Mouse (Mus musculus) liver, adult 2 months (tissue): ENCODE data around the gene Phf21a. TPM values are rescaled to one million over a fixed set of nuclear protein-coding genes. Genes with fewer than 3 reads are reported as not detected.

Experiments used
- DNase-seq: peaks from one replicate; pipeline ENCODE4 v3.0.0-alpha.2; 2011; ENCODE audit warnings: low read depth, low spot score; ENCODE audit errors: extremely low read depth
- H3K27ac ChIP-seq: fragments of 200-500 bp; replicated peaks from 2 replicates; pipeline ENCODE4 v1.5.1; 2012; ENCODE audit warnings: low read depth, mild to moderate bottlenecking, control low read depth, inconsistent platforms, low read length; ENCODE audit not compliant: insufficient read depth
- H3K27me3 ChIP-seq: fragments of 200-500 bp; 2 replicates; pipeline ENCODE4 v1.6.1; 2012; ENCODE audit warnings: mild to moderate bottlenecking, moderate library complexity, low read length, inconsistent platforms; ENCODE audit not compliant: control insufficient read depth, insufficient read depth
- H3K36me3 ChIP-seq: fragments of 200-500 bp; 2 replicates; pipeline ENCODE4 v1.6.1; 2012; ENCODE audit warnings: low read length, inconsistent platforms; ENCODE audit not compliant: control insufficient read depth, insufficient read depth
- H3K4me1 ChIP-seq: fragments of 200-500 bp; 2 replicates; pipeline ENCODE4 v1.6.1; 2011; ENCODE audit warnings: low read length; ENCODE audit not compliant: control insufficient read depth, insufficient read depth
- H3K4me3 ChIP-seq: fragments of 200-500 bp; 2 replicates; pipeline ENCODE4 v1.5.1; 2011; ENCODE audit warnings: low read depth, mild to moderate bottlenecking, control low read depth, low read length, moderate library complexity; ENCODE audit not compliant: insufficient read depth
- H3K79me2 ChIP-seq: fragments of 200-500 bp; 2 replicates; pipeline ENCODE4 v1.6.1; 2012; ENCODE audit warnings: inconsistent platforms, mild to moderate bottlenecking, low read length, moderate library complexity; ENCODE audit not compliant: control insufficient read depth, insufficient read depth
- H3K9ac ChIP-seq: fragments of 200-500 bp; 2 replicates; pipeline ENCODE4 v1.6.1; 2012; ENCODE audit warnings: low read depth, mild to moderate bottlenecking, control low read depth, inconsistent platforms, low read length
- CTCF ChIP-seq: fragments of 200-500 bp; IDR thresholded peaks from 2 replicates; pipeline ENCODE4 v1.5.1; 2011; ENCODE audit warnings: low read depth, low read length, control low read depth
- POLR2A ChIP-seq: fragments of 200-500 bp; IDR thresholded peaks from 2 replicates; pipeline ENCODE4 v1.6.1; 2011; ENCODE audit warnings: low read length, control low read depth; ENCODE audit not compliant: insufficient read depth; ENCODE audit errors: extremely low read depth
- WGBS: fragments of 180-500 bp; shearing (Covaris S2); methylation state at CpG from one replicate; pipeline ENCODE4 v1.1.7; 2018; 5-methylcytosine and 5-hydroxymethylcytosine counted together
- polyA plus RNA-seq: library from polyadenylated mRNA; depleted of rRNA; stranded (reverse); fragments of >200 nt; gene quantifications from 2 replicates; pipeline ENCODE4 v1.2.3, GENCODE M21; 2012
- total RNA-seq: library from RNA; depleted of rRNA; stranded (reverse); fragments of >200 nt; gene quantifications from 2 replicates; pipeline ENCODE4 v1.2.3, GENCODE M21; 2014

The Phf21a gene
- total and polyA plus RNA-seq, 2 experiments = 11.4 to 14.5 TPM

DNA sequence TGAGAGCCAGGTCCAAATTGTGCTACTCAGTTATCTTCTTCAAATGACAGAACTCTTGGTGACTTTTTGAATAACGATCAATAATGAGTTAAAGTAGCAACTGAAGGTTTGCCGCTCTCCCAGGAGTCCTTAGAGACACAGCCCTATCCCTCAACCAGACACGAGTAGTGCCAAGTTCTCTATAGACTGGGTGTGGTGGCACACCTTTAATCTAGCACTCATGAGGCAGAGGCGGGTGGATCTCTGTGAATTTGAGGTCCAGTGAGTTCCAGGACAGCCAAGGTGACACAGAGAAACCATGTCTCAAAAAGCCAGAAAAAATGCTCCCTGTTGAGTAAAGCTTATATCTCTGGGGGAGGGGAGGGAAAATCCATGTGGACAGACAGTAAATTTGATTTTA is 234.7 kb downstream of the Phf21a start:
- H3K27ac ChIP-seq = no peak overlapping the region
- DNase-seq = no peak
- peaks cover 19% of the 10 kb centered on the region for H3K36me3 ChIP-seq
- WGBS = 92% methylated on average over 4 of the region's 4 CpGs
- H3K79me2 ChIP-seq = no peaks in the 10 kb centered on the region; the same call in 1 of the 2 replicates
- no peak overlapping the region for H3K4me3 ChIP-seq
- H3K4me1 ChIP-seq = no peaks in the 10 kb centered on the region
- no peaks in the 10 kb centered on the region for H3K27me3 ChIP-seq
- no peak overlapping the region for H3K9ac ChIP-seq
- TF ChIP-seq POLR2A (no peak), CTCF (no peak)

DNA sequence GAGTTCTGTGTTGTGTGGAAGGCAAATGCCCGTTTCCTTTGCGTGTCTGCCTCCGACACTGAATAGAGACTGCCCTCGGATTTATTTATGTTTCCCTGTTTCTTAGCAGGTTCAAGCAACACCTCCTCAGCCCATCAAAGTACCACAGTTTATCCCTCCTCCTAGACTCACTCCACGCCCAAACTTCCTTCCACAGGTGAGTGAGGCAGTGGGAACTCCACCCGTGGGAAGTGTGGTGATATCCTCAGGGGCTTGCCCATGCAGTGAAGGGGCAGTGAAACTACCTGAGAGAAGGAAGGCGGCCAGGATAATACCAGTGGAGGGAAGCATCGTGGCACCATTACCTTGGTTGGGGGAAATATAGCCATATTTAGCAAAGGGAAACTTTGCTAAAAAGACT is 235.3 kb downstream of the Phf21a start:
- Histone ChIP-seq H3K27me3 (no peaks in the 10 kb centered on the region), H3K79me2 (no peaks in the 10 kb centered on the region; the same call in 1 of the 2 replicates), H3K27ac (no peak overlapping the region), H3K4me1 (no peaks in the 10 kb centered on the region), H3K36me3 (peaks cover 22% of the 10 kb centered on the region), H3K4me3 (no peak overlapping the region), H3K9ac (no peak overlapping the region)
- TF ChIP-seq CTCF (no peak), POLR2A (no peak)
- no peak for DNase-seq
- WGBS = 94% methylated on average over 8 of the region's 8 CpGs

DNA sequence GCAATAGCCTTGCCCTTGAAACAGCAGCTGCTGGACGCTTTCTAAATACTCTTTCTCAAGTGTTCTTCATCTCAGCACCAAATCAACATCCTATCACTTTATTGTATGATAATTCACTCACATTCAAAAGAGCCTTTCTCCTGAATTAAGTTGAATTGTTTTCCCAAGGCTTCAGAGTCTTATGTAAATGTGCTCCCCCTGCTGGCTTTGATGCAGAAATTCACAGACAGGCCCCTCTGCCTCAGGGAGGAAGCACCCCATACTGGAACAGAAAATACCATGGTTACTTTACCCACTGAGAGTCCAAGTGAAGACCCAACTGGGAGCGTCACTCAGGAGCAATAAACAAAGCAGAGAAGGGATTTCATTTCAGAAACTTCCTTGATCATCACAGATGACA is 237.9 kb downstream of the Phf21a start:
- 0 out of 2 replicates have a peak, but pooled peaks cover 2% of the 10 kb centered on the region for H3K79me2 ChIP-seq
- H3K9ac ChIP-seq = no peak overlapping the region
- no peak overlapping the region for H3K27ac ChIP-seq
- WGBS = 71% methylated on average over 2 of the region's 2 CpGs
- no peaks in the 10 kb centered on the region for H3K27me3 ChIP-seq
- peaks cover 24% of the 10 kb centered on the region for H3K36me3 ChIP-seq
- peaks cover 7% of the 10 kb centered on the region; the same call in 1 of the 2 replicates for H3K4me1 ChIP-seq
- peak; percentile 46; the same call in 1 of the 2 replicates for TF ChIP-seq CTCF
- TF ChIP-seq POLR2A = no peak
- no peak overlapping the region for H3K4me3 ChIP-seq
- peak; percentile 23 for DNase-seq

DNA sequence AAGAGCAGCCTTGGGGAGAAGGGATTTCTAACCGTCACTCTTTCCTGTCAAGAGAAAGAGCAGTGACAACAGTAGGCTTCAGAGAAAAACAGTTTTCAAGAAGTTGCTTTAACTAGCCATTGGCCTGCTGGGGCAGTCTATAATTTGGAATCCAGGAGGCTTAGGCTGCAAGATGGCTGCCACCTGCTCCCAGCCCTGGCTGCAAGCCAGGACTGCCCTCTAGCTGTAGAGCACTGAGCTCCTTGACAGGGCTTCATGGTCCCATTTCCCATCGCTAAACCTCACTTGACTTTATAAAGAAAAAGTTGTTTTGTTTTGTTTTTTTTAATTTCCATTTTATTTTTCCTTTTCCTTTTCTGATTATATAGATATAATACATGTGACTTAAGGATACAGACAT is 238.5 kb downstream of the Phf21a start:
- TF ChIP-seq CTCF = no peak
- TF ChIP-seq POLR2A = no peak
- peaks cover 7% of the 10 kb centered on the region; the same call in 1 of the 2 replicates for H3K4me1 ChIP-seq
- 0 out of 2 replicates have a peak, but pooled peaks cover 2% of the 10 kb centered on the region for H3K79me2 ChIP-seq
- WGBS = 86% methylated on average over 2 of the region's 2 CpGs
- H3K9ac ChIP-seq = no peak overlapping the region
- no peaks in the 10 kb centered on the region for H3K27me3 ChIP-seq
- no peak for DNase-seq
- no peak overlapping the region for H3K27ac ChIP-seq
- H3K36me3 ChIP-seq = peaks cover 22% of the 10 kb centered on the region
- H3K4me3 ChIP-seq = no peak overlapping the region

DNA sequence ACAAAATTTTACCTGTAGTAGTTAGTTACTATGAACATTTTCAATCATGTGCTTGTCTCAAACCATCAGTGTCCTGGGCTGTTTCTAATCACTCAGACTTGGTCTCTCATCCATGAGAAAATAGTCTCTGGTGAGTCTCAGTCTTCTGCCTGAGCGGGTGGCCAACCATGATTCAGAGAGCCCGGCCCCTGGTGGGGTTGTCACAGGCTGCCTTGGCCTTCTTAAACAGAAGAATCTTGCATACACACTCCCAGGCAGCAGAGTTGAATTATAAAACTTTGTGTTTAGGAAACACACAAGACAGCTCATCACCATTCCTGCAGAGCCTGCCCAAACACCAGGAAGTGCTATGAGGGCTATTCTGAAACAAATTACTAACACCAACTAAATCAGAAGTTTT is 239.0 kb downstream of the Phf21a start:
- no peak for DNase-seq
- 0 out of 2 replicates have a peak, but pooled peaks cover 2% of the 10 kb centered on the region for H3K79me2 ChIP-seq
- H3K27me3 ChIP-seq = no peaks in the 10 kb centered on the region
- peaks cover 22% of the 10 kb centered on the region for H3K36me3 ChIP-seq
- WGBS = 98% methylated on average over 2 of the region's 2 CpGs
- no peak overlapping the region for H3K4me3 ChIP-seq
- no peak overlapping the region for H3K9ac ChIP-seq
- TF ChIP-seq CTCF (no peak), POLR2A (no peak)
- H3K4me1 ChIP-seq = peaks cover 7% of the 10 kb centered on the region; the same call in 1 of the 2 replicates
- no peak overlapping the region for H3K27ac ChIP-seq

DNA sequence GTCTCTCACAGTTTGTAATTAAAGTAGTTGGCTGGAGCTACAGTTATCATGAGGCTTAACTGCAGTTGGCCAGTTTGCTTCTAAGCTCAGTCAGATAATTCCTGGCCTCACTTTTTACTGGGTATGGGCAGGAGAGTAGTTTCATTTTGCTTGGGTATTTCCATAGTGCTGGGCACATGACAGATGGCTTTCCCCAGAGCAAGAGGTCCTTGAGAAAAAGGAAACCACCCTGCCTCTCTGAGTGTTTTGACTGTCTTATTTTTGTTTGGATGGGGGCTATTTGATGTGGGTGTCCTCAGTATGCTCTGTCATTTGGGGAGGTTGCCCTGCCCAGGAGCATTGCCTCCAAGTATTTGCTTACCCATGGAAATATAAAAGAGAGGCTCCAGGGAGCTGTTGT is 249.5 kb downstream of the Phf21a start:
- Histone ChIP-seq H3K27me3 (no peaks in the 10 kb centered on the region), H3K36me3 (peaks cover 15% of the 10 kb centered on the region; the same call in 1 of the 2 replicates), H3K9ac (no peak overlapping the region), H3K4me3 (no peak overlapping the region), H3K79me2 (no peaks in the 10 kb centered on the region), H3K27ac (no peak overlapping the region), H3K4me1 (no peaks in the 10 kb centered on the region)
- DNase-seq = no peak
- TF ChIP-seq CTCF = no peak
- no peak for TF ChIP-seq POLR2A
